Mouse (Mus musculus): ENCODE measurements at regions not wholly inside any gene's neighbourhood (a gene's known extent, or its start where the extent isn't known, plus 50 kb on each side); places are given as distances from the start of the nearest gene placed in this dataset.

DNA sequence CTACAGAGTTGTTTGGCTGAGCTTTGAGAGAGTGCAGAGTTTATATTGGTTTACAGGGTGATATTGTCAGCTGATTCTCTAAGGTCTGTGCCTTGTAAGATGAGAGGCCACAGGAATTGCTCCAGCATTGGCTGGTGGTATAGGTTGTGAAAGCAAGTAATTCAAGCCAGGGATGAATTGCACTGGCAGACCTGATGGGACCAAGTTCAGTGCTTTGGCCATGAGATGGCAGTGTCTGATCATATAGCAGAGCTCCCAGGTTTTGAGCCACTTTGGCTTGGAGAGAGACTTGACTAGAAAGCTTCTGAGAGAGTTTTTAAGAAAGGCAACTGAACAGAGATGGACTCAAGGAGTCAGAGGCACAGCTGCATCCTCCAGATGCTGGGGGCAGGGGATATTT is 75.8 kb upstream of the Cxcl13 start:
- no peaks in the 10 kb centered on the region for H3K9me3 ChIP-seq (ENCODE audit: control insufficient read depth)
- no peaks in the 10 kb centered on the region for H3K36me3 ChIP-seq (ENCODE audit: control insufficient read depth, insufficient read depth)
- no peaks in the 10 kb centered on the region for H3K4me1 ChIP-seq (replicated peaks; ENCODE audit: control insufficient read depth, insufficient read depth, low read length)
- H3K4me2 ChIP-seq (replicated peaks; ENCODE audit: low read depth), result no peak overlapping the region
- H3K9ac ChIP-seq (ENCODE audit: low read depth, low read length), result no peak overlapping the region
- ATAC-seq, result peak; percentile 51; the same call in 1 of the 2 replicates
- H3K27ac ChIP-seq (ENCODE audit: low read depth, low read length), result no peak overlapping the region
- peak; percentile 92 for TF ChIP-seq CTCF (IDR thresholded peaks at IDR 0.05; ENCODE audit: low read depth)
- H3K4me3 ChIP-seq (ENCODE audit: low read depth, low read length), result no peak overlapping the region
- no peaks in the 10 kb centered on the region for H3K27me3 ChIP-seq (replicated peaks; ENCODE audit: control insufficient read depth, insufficient read depth, low read length)
